Mouse (Mus musculus): ENCODE data around the gene Efcab3. TPM values are rescaled to one million over a fixed set of nuclear protein-coding genes. Genes with fewer than 3 reads are reported as not detected.
"Not testable (repeated sequence)": the region's sequence is repeated elsewhere in the genome, so short reads cannot be mapped to it uniquely, and the experiment has no call there.

The Efcab3 gene
- polyA plus RNA-seq, 1 experiment from 2014 or later, result not detected

GRCm38 (mm10) chr11:105125735-105126519, 62.5 kb downstream of the Efcab3 start, which contains the start of gene Mettl2:
Mettl2 (plus strand) TSS chr11:105126425.
- 2% methylated on average over 22 of the region's 38 CpGs for WGBS
- TF ChIP-seq EP300 (optimal IDR thresholded peaks at IDR 0.05) (no peak), CTCF (IDR thresholded peaks at IDR 0.05; ENCODE audit: low read depth) (peak; percentile 81)

GRCm38 (mm10) chr11:105126520-105127029, 63.2 kb downstream of the Efcab3 start:
- Histone ChIP-seq H3K4me1 (replicated peaks; ENCODE audit: control insufficient read depth, insufficient read depth) (0 out of 2 replicates have a peak, but pooled peaks cover 4% of the 10 kb centered on the region), H3K4me3 (ENCODE audit: low read depth, low read length) (peak overlapping the region; percentile 98), H3K27ac (replicated peaks) (no peak overlapping the region), H3K4me2 (replicated peaks; ENCODE audit: low read depth) (peak overlapping the region; percentile 89), H3K27me3 (ENCODE audit: control insufficient read depth, insufficient read depth, low read length) (no peaks in the 10 kb centered on the region), H3K9ac (ENCODE audit: low read length) (peak overlapping the region; percentile 79), H3K36me3 (ENCODE audit: control insufficient read depth, insufficient read depth, low read length) (no peaks in the 10 kb centered on the region), H3K9me3 (ENCODE audit: control insufficient read depth, low read length) (no peaks in the 10 kb centered on the region)
- under 1% methylated on average over 41 of the region's 49 CpGs for WGBS
- TF ChIP-seq EP300 (optimal IDR thresholded peaks at IDR 0.05) (no peak), CTCF (IDR thresholded peaks at IDR 0.05; ENCODE audit: low read depth) (no peak)
- ATAC-seq (ENCODE audit: low FRiP score, low TSS enrichment), result peak; percentile 19; the same call in 1 of the 2 replicates
- DNase-seq (ENCODE audit: low spot score), result no peak

More at GRCm38 (mm10) chr11:105125735-105126519, 62.5 kb downstream of the Efcab3 start, which contains the start of gene Mettl2:
- Histone ChIP-seq H3K9ac (ENCODE audit: low read length) (peak within 1 kb of the TSS; percentile 79), H3K9me3 (ENCODE audit: control insufficient read depth, low read length) (no peaks in the 10 kb centered on the region), H3K4me2 (replicated peaks; ENCODE audit: low read depth) (peak within 1 kb of the TSS; percentile 89), H3K27ac (replicated peaks) (peak within 1 kb of the TSS; percentile 69), H3K27me3 (ENCODE audit: control insufficient read depth, insufficient read depth, low read length) (no peaks in the 10 kb centered on the region), H3K36me3 (ENCODE audit: control insufficient read depth, insufficient read depth, low read length) (no peaks in the 10 kb centered on the region), H3K4me3 (ENCODE audit: low read depth, low read length) (peak within 1 kb of the TSS; percentile 98), H3K4me1 (replicated peaks; ENCODE audit: control insufficient read depth, insufficient read depth) (0 out of 2 replicates have a peak, but pooled peaks cover 4% of the 10 kb centered on the region)
- ATAC-seq (ENCODE audit: low FRiP score, low TSS enrichment) (peak; percentile 94), DNase-seq (ENCODE audit: low spot score) (peak; percentile 89)

- Histone ChIP-seq H3K9me3 (ENCODE audit: control insufficient read depth, low read length) (no peaks in the 10 kb centered on the region), H3K9ac (ENCODE audit: low read length) (no peak overlapping the region), H3K4me1 (replicated peaks; ENCODE audit: control insufficient read depth, insufficient read depth) (no peaks in the 10 kb centered on the region), H3K27ac (replicated peaks) (no peak overlapping the region), H3K27me3 (ENCODE audit: control insufficient read depth, insufficient read depth, low read length) (no peaks in the 10 kb centered on the region), H3K4me3 (ENCODE audit: low read depth, low read length) (no peak overlapping the region), H3K36me3 (ENCODE audit: control insufficient read depth, insufficient read depth, low read length) (peaks cover 27% of the 10 kb centered on the region), H3K4me2 (replicated peaks; ENCODE audit: low read depth) (no peak overlapping the region)
- no peak for ATAC-seq (ENCODE audit: low FRiP score, low TSS enrichment)
- TF ChIP-seq EP300 (optimal IDR thresholded peaks at IDR 0.05) (no peak), CTCF (IDR thresholded peaks at IDR 0.05; ENCODE audit: low read depth) (no peak)
- DNase-seq (ENCODE audit: low spot score), result no peak
- WGBS, result 77% methylated on average over 7 of the region's 7 CpGs
Measured at GRCm38 (mm10) chr11:105135692-105136091, 72.3 kb downstream of the Efcab3 start.

GRCm38 (mm10) chr11:105137255-105137654, 73.9 kb downstream of the Efcab3 start:
- H3K9me3 ChIP-seq (ENCODE audit: control insufficient read depth, low read length); ATAC-seq (ENCODE audit: low FRiP score, low TSS enrichment); DNase-seq (ENCODE audit: low spot score); H3K9ac ChIP-seq (ENCODE audit: low read length); H3K4me3 ChIP-seq (ENCODE audit: low read depth, low read length); H3K4me2 ChIP-seq (replicated peaks; ENCODE audit: low read depth); H3K4me1 ChIP-seq (replicated peaks; ENCODE audit: control insufficient read depth, insufficient read depth); H3K27me3 ChIP-seq (ENCODE audit: control insufficient read depth, insufficient read depth, low read length); H3K27ac ChIP-seq (replicated peaks): not testable (repeated sequence)
- WGBS, result 83% methylated on average over 2 of the region's 2 CpGs
- H3K36me3 ChIP-seq (ENCODE audit: control insufficient read depth, insufficient read depth, low read length), result peaks cover 27% of the 10 kb centered on the region

- H3K4me2 ChIP-seq (replicated peaks; ENCODE audit: low read depth); H3K4me3 ChIP-seq (ENCODE audit: low read depth, low read length); H3K4me1 ChIP-seq (replicated peaks; ENCODE audit: control insufficient read depth, insufficient read depth); H3K27me3 ChIP-seq (ENCODE audit: control insufficient read depth, insufficient read depth, low read length); H3K27ac ChIP-seq (replicated peaks); ATAC-seq (ENCODE audit: low FRiP score, low TSS enrichment); DNase-seq (ENCODE audit: low spot score); H3K9ac ChIP-seq (ENCODE audit: low read length); H3K9me3 ChIP-seq (ENCODE audit: control insufficient read depth, low read length): not testable (repeated sequence)
- H3K36me3 ChIP-seq (ENCODE audit: control insufficient read depth, insufficient read depth, low read length), result peaks cover 13% of the 10 kb centered on the region
- 96% methylated on average over 6 of the region's 8 CpGs for WGBS
Measured at GRCm38 (mm10) chr11:105140512-105140911, 77.1 kb downstream of the Efcab3 start.

GRCm38 (mm10) chr11:105141115-105141514, 77.7 kb downstream of the Efcab3 start:
- TF ChIP-seq EP300 (optimal IDR thresholded peaks at IDR 0.05) (no peak), CTCF (IDR thresholded peaks at IDR 0.05; ENCODE audit: low read depth) (no peak)
- Histone ChIP-seq H3K4me2 (replicated peaks; ENCODE audit: low read depth) (no peak overlapping the region), H3K9me3 (ENCODE audit: control insufficient read depth, low read length) (no peaks in the 10 kb centered on the region), H3K9ac (ENCODE audit: low read length) (no peak overlapping the region), H3K27ac (replicated peaks) (no peak overlapping the region), H3K4me3 (ENCODE audit: low read depth, low read length) (no peak overlapping the region), H3K4me1 (replicated peaks; ENCODE audit: control insufficient read depth, insufficient read depth) (no peaks in the 10 kb centered on the region), H3K36me3 (ENCODE audit: control insufficient read depth, insufficient read depth, low read length) (peaks cover 13% of the 10 kb centered on the region), H3K27me3 (ENCODE audit: control insufficient read depth, insufficient read depth, low read length) (no peaks in the 10 kb centered on the region)
- no peak for DNase-seq (ENCODE audit: low spot score)
- no peak for ATAC-seq (ENCODE audit: low FRiP score, low TSS enrichment)
- 95% methylated on average over 5 of the region's 5 CpGs for WGBS
